Mouse (Mus musculus) limb, embryonic 11.5 days (tissue): ENCODE results near the gene Slc43a1. TPM values are rescaled to one million over a fixed set of nuclear protein-coding genes. Genes with fewer than 3 reads are reported as not detected.
"Not testable (repeated sequence)": the region's sequence is repeated elsewhere in the genome, so short reads cannot be mapped to it uniquely, and the experiment has no call there.

Source experiments
- ATAC-seq: fragments of 200-750 bp; cut with Nextera tagmentation; 2 replicates; pipeline ENCODE4 v1.8.0; 2017; ENCODE audit warnings: low read depth; ENCODE audit not compliant: insufficient number of reproducible peaks, low FRiP score, low TSS enrichment
- DNase-seq: peaks from one replicate; pipeline ENCODE4 v3.0.0-alpha.2; 2015; ENCODE audit warnings: low spot score
- H3K27ac ChIP-seq: fragments of 300-500 bp; sonication (generic); replicated peaks from 2 replicates; pipeline ENCODE4 v1.5.1; 2014; ENCODE audit warnings: low read depth, mild to moderate bottlenecking, low read length
- H3K27me3 ChIP-seq: fragments of 300-500 bp; sonication (generic); 2 replicates; pipeline ENCODE4 v1.6.1; 2014; ENCODE audit warnings: mild to moderate bottlenecking, low read length, mixed read lengths; ENCODE audit not compliant: control insufficient read depth, insufficient read depth
- H3K36me3 ChIP-seq: fragments of 300-500 bp; sonication (generic); 2 replicates; pipeline ENCODE4 v1.6.1; 2014; ENCODE audit warnings: mild to moderate bottlenecking, low read length, moderate library complexity, mixed read lengths; ENCODE audit not compliant: control insufficient read depth, insufficient read depth
- H3K4me1 ChIP-seq: fragments of 300-500 bp; sonication (generic); 2 replicates; pipeline ENCODE4 v1.6.1; 2014; ENCODE audit warnings: low read length, mixed read lengths; ENCODE audit not compliant: control insufficient read depth, insufficient read depth
- H3K4me2 ChIP-seq: fragments of 300-500 bp; sonication (generic); 2 replicates; pipeline ENCODE4 v1.6.1; 2014; ENCODE audit warnings: low read depth, mild to moderate bottlenecking, moderate library complexity; ENCODE audit not compliant: severe bottlenecking
- H3K4me3 ChIP-seq: fragments of 300-500 bp; sonication (generic); 2 replicates; pipeline ENCODE4 v1.5.1; 2014; ENCODE audit warnings: low read depth, low read length
- H3K9ac ChIP-seq: fragments of 300-500 bp; sonication (generic); 2 replicates; pipeline ENCODE4 v1.6.1; 2014; ENCODE audit warnings: mild to moderate bottlenecking, low read length
- H3K9me3 ChIP-seq: fragments of 300-500 bp; sonication (generic); 2 replicates; pipeline ENCODE4 v1.6.1; 2016; ENCODE audit warnings: low read length; ENCODE audit not compliant: control insufficient read depth
- WGBS: fragments of 180-500 bp; shearing (Covaris S2); extraction: QIAGEN DNeasy Blood & Tissue Kit; methylation state at CpG from one replicate; pipeline ENCODE4 v1.1.7; 2014; 5-methylcytosine and 5-hydroxymethylcytosine counted together
- polyA plus RNA-seq: library from polyadenylated mRNA; unstranded; fragments of >200 nt; fragmentation: Nextera tagmentation; extraction: Ambion mirVana; gene quantifications from 2 replicates; pipeline ENCODE4 v1.2.1, GENCODE M21; 2014

Gene Slc43a1
- polyA plus RNA-seq, 1 experiment from 2014 or later: 37.8 TPM

- Histone ChIP-seq H3K4me1 (no peaks in the 10 kb centered on the region), H3K4me2 (no peak overlapping the region), H3K36me3 (no peaks in the 10 kb centered on the region), H3K27me3 (no peaks in the 10 kb centered on the region), H3K27ac (no peak overlapping the region), H3K4me3 (no peak overlapping the region), H3K9me3 (no peaks in the 10 kb centered on the region), H3K9ac (no peak overlapping the region)
- DNase-seq (no peak), ATAC-seq (no peak)
- WGBS: 83% methylated on average over 4 of the region's 4 CpGs
Observed at GRCm38 (mm10) chr2:84800304-84800703, 38.3 kb upstream of the Slc43a1 start.

DNA sequence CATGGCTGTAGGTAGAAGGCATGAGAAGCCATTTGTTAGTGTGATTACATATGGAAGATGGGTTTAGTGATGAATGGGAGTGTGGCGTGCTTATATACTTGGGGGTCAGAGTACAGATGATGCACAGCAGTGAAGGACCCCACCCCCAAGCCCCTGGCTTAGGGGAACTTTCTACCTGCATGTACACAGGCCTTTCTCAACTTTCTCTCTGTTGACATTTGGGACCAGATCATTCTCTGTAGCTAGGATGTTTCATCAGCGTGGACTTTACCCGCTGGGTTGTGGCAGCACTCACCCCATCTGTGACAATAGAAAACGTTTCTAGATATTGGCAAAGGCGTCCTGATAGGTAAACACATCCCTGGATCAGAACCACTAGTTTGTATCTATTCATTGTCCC, 37.4 kb upstream of the Slc43a1 start:
- not testable (repeated sequence) for H3K9me3 ChIP-seq, H3K27me3 ChIP-seq, DNase-seq, H3K4me1 ChIP-seq, H3K27ac ChIP-seq, H3K9ac ChIP-seq, H3K4me2 ChIP-seq, H3K36me3 ChIP-seq, H3K4me3 ChIP-seq, ATAC-seq
- WGBS: 74% methylated on average over 5 of the region's 5 CpGs

DNA sequence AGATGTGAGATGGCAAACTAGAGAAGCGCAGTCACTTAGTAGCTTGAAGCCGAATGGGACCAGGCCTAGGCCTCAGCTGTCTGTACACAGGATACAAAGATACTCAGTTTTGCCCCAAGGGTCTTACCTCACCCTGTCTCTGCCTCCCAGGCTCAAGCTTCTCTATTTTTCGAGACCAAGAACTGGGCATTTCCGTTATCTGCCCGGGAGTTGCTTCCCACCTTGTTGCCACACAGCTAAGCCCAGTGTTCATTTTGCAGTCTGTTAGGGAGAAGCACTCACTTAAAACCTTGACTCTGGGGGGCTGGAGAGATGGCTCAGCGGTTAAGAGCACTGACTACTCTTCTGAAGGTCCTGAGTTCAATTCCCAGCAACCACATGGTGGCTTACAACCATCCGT, 34.7 kb upstream of the Slc43a1 start:
- DNase-seq (no peak), ATAC-seq (no peak)
- Histone ChIP-seq H3K9me3 (no peaks in the 10 kb centered on the region), H3K36me3 (no peaks in the 10 kb centered on the region), H3K4me1 (no peaks in the 10 kb centered on the region), H3K9ac (no peak overlapping the region), H3K4me2 (no peak overlapping the region), H3K27ac (no peak overlapping the region), H3K27me3 (no peaks in the 10 kb centered on the region), H3K4me3 (no peak overlapping the region)
- WGBS: 93% methylated on average over 7 of the region's 7 CpGs

DNA sequence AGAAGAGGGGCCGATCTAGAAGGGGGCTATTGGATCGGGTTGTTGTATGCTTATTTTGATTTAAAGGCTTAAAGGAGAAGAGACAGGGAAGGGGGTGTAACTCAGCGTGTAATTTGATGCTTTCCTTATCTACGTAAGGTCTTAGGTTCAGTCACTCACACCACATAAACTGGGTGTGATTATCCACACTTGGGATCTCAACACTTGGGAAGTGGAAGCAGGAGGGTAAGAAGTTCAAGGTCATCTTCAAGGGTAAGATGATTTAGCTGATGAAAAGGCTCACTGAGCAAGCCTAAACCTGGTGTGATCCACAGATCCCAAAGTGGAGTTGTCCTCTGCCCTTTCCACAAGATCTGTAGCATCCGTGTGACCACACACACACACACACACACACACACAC, 32.1 kb upstream of the Slc43a1 start:
- ATAC-seq: no peak
- 48% methylated on average over 5 of the region's 5 CpGs for WGBS

GRCm38 (mm10) chr2:84809330-84809729, 29.3 kb upstream of the Slc43a1 start:
- no peak for ATAC-seq
- no peak for DNase-seq

More for the DNA sequence above, 32.1 kb upstream of the Slc43a1 start:
- H3K9me3 ChIP-seq: no peaks in the 10 kb centered on the region
- no peak overlapping the region for H3K4me2 ChIP-seq
- no peaks in the 10 kb centered on the region for H3K36me3 ChIP-seq
- no peak overlapping the region for H3K9ac ChIP-seq
- no peaks in the 10 kb centered on the region for H3K27me3 ChIP-seq
- no peak for DNase-seq
- no peak overlapping the region for H3K4me3 ChIP-seq
- no peak overlapping the region for H3K27ac ChIP-seq
- H3K4me1 ChIP-seq: 0 out of 2 replicates have a peak, but pooled peaks cover 3% of the 10 kb centered on the region

GRCm38 (mm10) chr2:84810526-84810885, 28.1 kb upstream of the Slc43a1 start:
- H3K27ac ChIP-seq: no peak overlapping the region
- 83% methylated on average over 6 of the region's 6 CpGs for whole genome bisulfite sequencing
- DNase-seq: no peak
- no peaks in the 10 kb centered on the region for H3K27me3 ChIP-seq
- H3K9ac ChIP-seq: no peak overlapping the region
- H3K4me3 ChIP-seq: no peak overlapping the region
- 0 out of 2 replicates have a peak, but pooled peaks cover 3% of the 10 kb centered on the region for H3K4me1 ChIP-seq
- H3K36me3 ChIP-seq: no peaks in the 10 kb centered on the region
- no peaks in the 10 kb centered on the region for H3K9me3 ChIP-seq
- no peak for ATAC-seq
- H3K4me2 ChIP-seq: peak overlapping the region; percentile 32; the same call in 1 of the 2 replicates

More at GRCm38 (mm10) chr2:84809330-84809729, 29.3 kb upstream of the Slc43a1 start:
- H3K4me3 ChIP-seq: no peak overlapping the region
- no peak overlapping the region for H3K27ac ChIP-seq
- H3K27me3 ChIP-seq: no peaks in the 10 kb centered on the region
- no peaks in the 10 kb centered on the region for H3K36me3 ChIP-seq
- H3K9ac ChIP-seq: no peak overlapping the region
- no peak overlapping the region for H3K4me2 ChIP-seq
- 0 out of 2 replicates have a peak, but pooled peaks cover 3% of the 10 kb centered on the region for H3K4me1 ChIP-seq
- no peaks in the 10 kb centered on the region for H3K9me3 ChIP-seq

DNA sequence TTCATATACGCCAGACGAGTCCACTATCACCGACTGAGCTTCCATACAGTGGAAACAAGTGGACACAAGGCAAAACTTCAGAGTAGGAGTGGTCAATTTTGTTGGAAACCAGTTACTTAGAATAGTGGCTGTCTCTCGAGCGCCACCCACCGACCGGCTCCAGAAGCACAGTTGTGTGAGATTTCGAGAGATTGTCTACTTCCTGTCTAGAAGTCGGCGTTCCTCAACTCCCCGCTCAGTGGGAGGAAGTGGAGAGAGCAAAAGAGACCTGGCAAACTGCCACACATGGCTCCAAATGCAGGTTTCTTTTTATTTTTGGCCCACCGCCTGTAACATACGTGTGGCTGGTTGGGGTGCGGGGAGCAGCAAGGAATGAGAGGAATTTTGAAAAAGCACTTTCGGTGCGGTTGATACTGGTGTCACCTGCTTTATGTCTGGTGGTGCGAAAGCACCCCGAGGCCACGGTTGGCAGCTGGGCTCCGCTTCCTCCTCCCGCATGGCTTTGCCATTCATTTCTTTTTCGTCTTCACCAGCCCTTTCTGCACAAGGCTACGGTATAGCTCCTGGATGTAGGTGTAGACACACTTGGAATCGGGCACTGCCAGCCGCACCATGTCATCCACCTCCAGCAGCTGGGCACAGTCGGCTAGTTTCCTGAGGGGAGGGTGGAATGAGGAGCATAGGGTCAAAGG, 27.6 kb upstream of the Slc43a1 start:
- WGBS: 41% methylated on average over 26 of the region's 26 CpGs
- H3K4me1 ChIP-seq: 0 out of 2 replicates have a peak, but pooled peaks cover 3% of the 10 kb centered on the region
- H3K4me2 ChIP-seq: peak overlapping the region; percentile 32; the same call in 1 of the 2 replicates
- H3K27me3 ChIP-seq: no peaks in the 10 kb centered on the region
- peak; percentile 40; the same call in 1 of the 2 replicates for ATAC-seq
- H3K9ac ChIP-seq: no peak overlapping the region
- peak; percentile 92 for DNase-seq
- H3K27ac ChIP-seq: no peak overlapping the region; the same call in 1 of the 2 replicates
- H3K36me3 ChIP-seq: no peaks in the 10 kb centered on the region
- no peaks in the 10 kb centered on the region for H3K9me3 ChIP-seq
- H3K4me3 ChIP-seq: no peak overlapping the region

DNA sequence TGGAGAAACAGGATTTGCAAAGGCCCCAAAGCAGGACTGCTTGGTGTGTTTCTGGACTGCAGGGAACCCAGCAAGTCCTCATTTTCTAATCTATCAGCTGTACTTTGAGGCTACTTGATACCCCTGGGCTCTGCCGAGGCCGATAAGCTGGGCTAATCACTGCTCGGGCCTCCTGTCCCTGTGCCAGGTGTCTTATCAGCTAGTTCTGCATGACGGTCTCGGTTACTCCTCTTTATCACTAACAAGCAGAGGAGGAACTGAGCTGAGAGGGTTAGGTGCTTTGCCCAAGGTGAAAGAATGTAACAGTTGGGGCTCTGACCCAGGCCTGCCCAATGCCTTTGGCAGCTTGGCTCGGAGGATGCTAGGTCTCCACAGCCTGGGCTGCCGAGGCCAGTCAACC, 26.8 kb upstream of the Slc43a1 start:
- Histone ChIP-seq H3K27ac (no peak overlapping the region), H3K4me2 (no peak overlapping the region), H3K9me3 (no peaks in the 10 kb centered on the region), H3K27me3 (no peaks in the 10 kb centered on the region), H3K4me3 (no peak overlapping the region), H3K4me1 (0 out of 2 replicates have a peak, but pooled peaks cover 3% of the 10 kb centered on the region), H3K36me3 (no peaks in the 10 kb centered on the region), H3K9ac (no peak overlapping the region)
- 84% methylated on average over 7 of the region's 7 CpGs for WGBS
- DNase-seq (no peak), ATAC-seq (no peak)
